Mouse (Mus musculus) olfactory bulb, adult 2 months (tissue): ENCODE measurements around the gene Arvcf. TPM values are rescaled to one million over a fixed set of nuclear protein-coding genes. Genes with fewer than 3 reads are reported as not detected.

Experiments
- H3K27ac ChIP-seq: fragments of 200-500 bp; 2 replicates; pipeline ENCODE4 v1.5.1; 2012; ENCODE audit warnings: low read depth, low read length; ENCODE audit not compliant: insufficient read depth
- H3K4me1 ChIP-seq: fragments of 200-500 bp; 2 replicates; pipeline ENCODE4 v1.6.1; 2012; ENCODE audit warnings: low read length; ENCODE audit not compliant: control insufficient read depth, insufficient read depth
- H3K4me3 ChIP-seq: fragments of 200-500 bp; 2 replicates; pipeline ENCODE4 v1.5.1; 2012; ENCODE audit warnings: mild to moderate bottlenecking, low read depth, low read length, moderate library complexity; ENCODE audit not compliant: insufficient read depth
- CTCF ChIP-seq: fragments of 200-500 bp; IDR thresholded peaks from 2 replicates; pipeline ENCODE4 v1.5.1; 2012; ENCODE audit warnings: low read depth, mild to moderate bottlenecking, low read length, moderate library complexity; ENCODE audit not compliant: insufficient read depth
- POLR2A ChIP-seq: fragments of 200-500 bp; IDR thresholded peaks from 2 replicates; pipeline ENCODE4 v1.6.1; 2012; ENCODE audit warnings: mild to moderate bottlenecking, low read depth, low read length, moderate library complexity; ENCODE audit not compliant: insufficient read depth
- WGBS: fragments of 180-500 bp; shearing (Covaris S2); methylation state at CpG from one replicate; pipeline ENCODE4 v1.1.7; 2018; 5-methylcytosine and 5-hydroxymethylcytosine counted together
- polyA plus RNA-seq: library from polyadenylated mRNA; stranded (reverse); fragments of >200 nt; gene quantifications from 2 replicates; pipeline ENCODE4 v1.2.4, GENCODE M21; 2012; ENCODE audit warnings: low replicate concordance; ENCODE audit not compliant: missing spikeins, insufficient read depth, insufficient read length

The Arvcf gene
- polyA plus RNA-seq, 1 experiment = not detected

DNA sequence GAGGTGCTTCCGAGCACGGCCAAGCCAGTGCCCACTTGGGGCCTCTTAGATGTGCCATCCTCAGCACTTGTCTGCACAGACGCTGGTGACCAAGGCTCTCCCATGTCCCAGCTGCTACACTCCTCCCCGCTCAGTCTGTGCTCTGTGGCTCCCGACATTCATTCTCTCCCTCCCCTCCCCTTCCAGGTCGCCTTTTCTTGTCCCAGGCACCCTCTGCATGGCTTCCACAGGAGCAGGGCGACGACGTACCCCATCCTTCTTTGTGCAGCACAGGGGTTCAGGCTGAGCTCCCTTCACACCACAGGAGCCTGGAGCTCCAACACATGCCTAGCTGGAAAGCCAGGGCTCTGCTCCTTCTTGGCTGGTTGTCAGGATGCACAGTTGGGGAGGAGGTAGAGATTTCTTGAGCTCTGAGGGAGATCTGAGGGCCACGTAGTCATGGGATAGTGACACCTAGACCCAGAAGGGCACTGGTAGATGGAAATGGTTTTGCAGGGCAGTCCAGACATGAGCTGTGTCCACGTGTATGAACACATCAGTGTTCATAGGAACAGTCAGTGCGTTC is 1.9 kb downstream of the Arvcf start:
- TF ChIP-seq CTCF = no peak
- no peak for TF ChIP-seq POLR2A
- Histone ChIP-seq H3K27ac (no peak overlapping the region), H3K4me3 (no peak overlapping the region), H3K4me1 (peaks cover 16% of the 10 kb centered on the region)
- WGBS = 73% methylated on average over 12 of the region's 12 CpGs

DNA sequence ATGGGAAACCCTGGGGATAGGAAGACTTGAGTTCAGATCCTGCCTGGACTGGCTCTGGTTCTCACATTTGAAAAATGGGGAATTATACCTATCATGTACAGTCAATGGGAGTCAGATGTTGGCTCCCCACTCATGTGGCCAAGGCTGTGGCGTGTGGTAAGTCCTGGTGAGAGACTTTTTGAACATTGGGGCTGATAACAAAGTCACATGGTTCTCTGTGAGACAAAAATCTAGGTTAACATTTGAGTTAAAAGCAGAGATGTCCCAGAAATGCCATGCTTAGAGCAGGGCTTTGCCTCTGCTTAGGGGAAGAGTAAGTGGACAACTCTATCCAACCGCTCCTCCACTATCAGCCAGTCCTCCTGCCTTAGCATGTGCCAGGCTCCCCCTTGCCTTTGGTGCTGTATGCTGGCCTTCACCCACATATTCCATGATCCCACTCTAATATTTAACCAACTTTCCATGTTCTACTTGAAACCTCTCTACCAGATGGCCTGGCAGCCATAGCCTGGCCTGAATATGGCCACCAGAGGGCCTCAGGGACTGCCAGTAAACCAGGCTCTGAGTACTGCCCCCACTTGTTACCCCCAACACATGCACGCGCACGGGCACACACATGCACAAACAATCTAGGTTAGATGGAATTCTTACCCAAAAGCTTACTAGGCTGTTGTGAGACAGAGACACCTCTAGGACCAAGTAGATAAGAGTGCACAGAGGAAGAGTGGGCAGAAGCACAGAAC is 3.5 kb downstream of the Arvcf start:
- Histone ChIP-seq H3K4me3 (no peak overlapping the region), H3K4me1 (peaks cover 11% of the 10 kb centered on the region), H3K27ac (no peak overlapping the region)
- 0 out of 2 replicates have a peak, but pooled peaks have one; percentile 40 for TF ChIP-seq CTCF
- no peak for TF ChIP-seq POLR2A
- WGBS = 67% methylated on average over 5 of the region's 5 CpGs

DNA sequence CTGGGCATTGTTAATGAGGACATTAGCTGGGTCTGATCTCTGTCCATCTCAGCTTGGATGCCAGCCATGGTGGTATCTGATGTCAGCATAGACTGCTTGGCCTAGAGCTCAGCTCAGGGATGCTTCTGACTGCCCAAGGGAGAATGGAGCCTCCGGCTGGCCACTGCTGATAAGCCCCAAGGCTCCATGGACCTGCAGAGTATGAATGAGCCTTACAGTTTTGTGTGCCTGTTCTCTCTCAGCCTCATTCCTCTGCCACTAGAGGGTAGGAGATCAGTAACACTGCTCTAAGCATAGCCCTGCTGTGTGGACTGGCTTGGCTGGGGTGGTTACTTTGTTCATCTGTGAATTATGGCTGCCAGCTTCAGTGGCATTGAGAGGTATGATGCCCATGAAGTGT is 5.1 kb downstream of the Arvcf start:
- no peak overlapping the region for H3K4me3 ChIP-seq
- WGBS = 88% methylated on average over 1 of the region's 1 CpGs
- H3K27ac ChIP-seq = no peak overlapping the region
- H3K4me1 ChIP-seq = peaks cover 11% of the 10 kb centered on the region
- TF ChIP-seq CTCF = no peak
- no peak for TF ChIP-seq POLR2A

DNA sequence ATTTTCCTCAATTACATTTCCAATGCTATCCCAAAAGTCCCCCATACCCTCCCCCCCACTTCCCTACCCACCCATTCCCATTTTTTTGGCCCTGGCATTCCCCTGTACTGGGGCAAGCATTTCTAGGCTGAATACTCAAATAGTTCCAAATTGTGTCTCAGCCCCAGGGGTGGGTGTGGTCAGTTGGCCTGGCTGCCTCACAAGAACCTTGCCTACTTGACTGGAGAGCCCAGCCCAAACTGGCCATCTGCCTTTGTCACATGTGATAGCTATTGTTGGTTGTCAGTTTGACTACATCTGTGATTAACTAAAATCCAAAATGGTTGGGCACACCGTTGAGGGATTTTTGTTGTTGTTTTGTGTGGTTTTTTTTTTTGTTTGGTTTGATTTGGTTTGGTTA is 9.0 kb downstream of the Arvcf start:
- H3K4me3 ChIP-seq = no peak overlapping the region
- WGBS = 47% methylated on average over 1 of the region's 1 CpGs
- no peak for TF ChIP-seq POLR2A
- no peak for TF ChIP-seq CTCF
- H3K27ac ChIP-seq = no peak overlapping the region
- peaks cover 12% of the 10 kb centered on the region for H3K4me1 ChIP-seq

DNA sequence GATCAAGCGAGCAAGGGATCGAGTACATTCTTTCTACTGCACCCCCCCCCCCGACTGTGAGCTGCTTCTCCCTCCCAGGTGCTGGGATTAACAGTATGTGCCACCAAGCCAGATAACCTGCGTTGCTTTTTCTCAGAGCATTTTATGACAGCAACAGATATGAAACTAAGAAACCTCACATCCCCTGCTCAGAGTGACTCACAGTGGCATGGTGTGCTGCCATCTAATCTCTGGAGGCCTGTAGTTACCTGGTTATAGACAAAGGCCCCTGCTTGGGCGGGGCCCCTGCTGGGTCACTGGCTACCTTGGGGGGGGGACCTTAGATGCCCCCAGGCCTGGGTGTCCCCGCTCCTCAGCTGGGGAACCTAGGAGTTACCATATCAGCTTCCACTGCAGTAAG is 10.0 kb downstream of the Arvcf start:
- Histone ChIP-seq H3K4me1 (peaks cover 10% of the 10 kb centered on the region), H3K27ac (no peak overlapping the region), H3K4me3 (no peak overlapping the region)
- 89% methylated on average over 6 of the region's 6 CpGs for WGBS
- no peak for TF ChIP-seq CTCF
- no peak for TF ChIP-seq POLR2A

DNA sequence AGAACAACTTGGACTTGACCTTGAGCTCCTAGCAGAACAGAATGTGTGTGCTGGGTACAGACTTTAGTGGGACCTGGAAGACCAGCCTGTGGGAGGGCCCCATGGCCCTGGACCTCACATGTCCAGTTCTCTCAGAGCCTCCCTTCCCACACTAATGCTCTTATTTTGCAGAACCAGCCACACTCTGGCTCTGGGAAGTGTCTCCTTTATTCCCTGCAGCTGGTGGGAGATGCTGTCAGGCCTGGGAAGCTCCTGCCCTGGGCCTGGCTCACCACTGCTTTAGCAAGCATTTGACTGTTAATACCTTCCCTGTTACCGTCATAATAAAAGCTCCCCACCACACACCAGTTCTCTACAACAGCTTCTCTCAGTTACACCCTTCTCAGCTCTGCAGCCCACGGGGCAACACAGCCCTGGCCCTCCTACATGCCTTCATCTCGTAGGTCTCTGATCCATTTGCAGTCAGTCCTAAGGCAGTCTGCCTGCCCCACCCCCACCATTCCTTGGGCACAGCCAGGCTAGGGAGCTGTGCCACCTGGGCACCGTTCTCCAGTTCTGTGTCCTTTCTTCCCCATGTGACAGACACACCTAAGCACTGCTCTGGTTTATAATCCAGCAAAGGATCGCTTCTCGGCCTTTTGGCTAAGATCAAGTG is 12.3 kb downstream of the Arvcf start:
- Histone ChIP-seq H3K4me3 (no peak overlapping the region), H3K27ac (0 out of 2 replicates have a peak overlapping the region, but pooled peaks have one; percentile 14), H3K4me1 (peaks cover 10% of the 10 kb centered on the region)
- 57% methylated on average over 6 of the region's 6 CpGs for WGBS
- no peak for TF ChIP-seq CTCF

DNA sequence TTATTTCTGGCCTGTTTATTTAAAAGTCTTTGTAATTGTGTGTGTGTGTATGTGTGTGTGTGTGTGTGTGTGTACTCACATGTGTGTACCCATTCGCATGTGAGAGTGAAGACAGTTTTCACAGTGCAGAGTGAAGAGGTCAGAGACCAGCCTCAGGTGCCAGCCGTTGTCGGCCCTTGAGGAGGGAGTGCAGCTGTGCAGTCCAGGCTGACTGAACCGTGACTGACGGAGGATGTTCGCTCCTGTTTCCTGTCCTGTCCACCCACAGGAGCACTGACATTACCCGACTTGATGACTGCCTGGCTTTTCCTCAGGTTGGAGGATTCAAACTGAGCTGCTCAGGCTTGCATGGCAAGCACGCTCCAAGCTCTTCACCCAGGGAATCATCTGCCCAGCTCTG is 15.0 kb downstream of the Arvcf start:
- WGBS = 86% methylated on average over 8 of the region's 8 CpGs
- TF ChIP-seq CTCF (no peak), POLR2A (no peak)
- Histone ChIP-seq H3K27ac (no peak overlapping the region), H3K4me1 (peaks cover 12% of the 10 kb centered on the region), H3K4me3 (no peak overlapping the region)

DNA sequence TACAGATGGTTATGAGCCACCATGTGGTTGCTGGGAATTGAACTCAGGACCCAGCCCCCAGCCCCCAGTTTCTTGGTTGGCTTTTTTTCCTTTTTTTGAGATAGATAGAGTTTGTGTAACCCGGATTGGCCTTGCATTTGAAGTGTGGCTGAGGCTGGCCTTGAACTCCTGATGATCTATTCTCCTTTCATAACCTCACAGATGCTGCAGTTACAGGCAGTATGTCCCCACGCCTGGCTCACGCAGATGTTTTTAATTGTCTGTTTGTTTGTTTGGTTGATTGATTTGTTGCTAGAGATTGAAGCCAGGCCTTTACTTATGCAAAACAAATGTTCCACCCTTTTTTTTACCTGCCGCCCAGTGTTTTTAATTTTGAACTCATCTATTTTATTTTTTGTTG is 18.9 kb downstream of the Arvcf start:
- TF ChIP-seq POLR2A (no peak), CTCF (no peak)
- WGBS = 98% methylated on average over 4 of the region's 4 CpGs
- H3K4me1 ChIP-seq = peaks cover 2% of the 10 kb centered on the region; the same call in 1 of the 2 replicates
- H3K27ac ChIP-seq = no peak overlapping the region
- H3K4me3 ChIP-seq = no peak overlapping the region

DNA sequence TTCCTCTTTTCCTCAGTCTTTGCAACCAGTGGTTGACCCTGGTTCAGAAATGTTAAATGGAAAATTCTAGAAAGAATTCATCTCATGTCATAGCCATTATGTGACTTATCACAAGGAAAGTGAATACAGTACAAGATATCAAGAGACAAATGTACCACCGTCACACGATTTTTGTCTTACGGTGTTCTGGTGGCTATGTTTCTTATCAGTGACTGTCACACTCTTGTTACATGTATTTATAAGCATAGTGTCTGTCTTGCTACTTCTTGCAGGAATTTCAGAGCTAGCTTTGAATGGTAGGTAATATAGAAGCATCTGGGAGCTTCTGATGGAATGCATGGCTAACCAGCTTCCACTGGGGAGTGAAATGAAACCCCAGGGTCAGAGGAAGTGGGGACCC is 22.2 kb downstream of the Arvcf start:
- TF ChIP-seq POLR2A (no peak), CTCF (no peak)
- WGBS = 93% methylated on average over 3 of the region's 3 CpGs
- Histone ChIP-seq H3K4me3 (no peak overlapping the region), H3K27ac (no peak overlapping the region), H3K4me1 (peaks cover 2% of the 10 kb centered on the region; the same call in 1 of the 2 replicates)
